Mouse (Mus musculus) urinary bladder, postnatal 14 days (tissue): ENCODE measurements at regions not wholly inside any gene's neighbourhood (a gene's known extent, or its start where the extent isn't known, plus 50 kb on each side); places are given as distances from the start of the nearest gene placed in this dataset.

Experiments
- DNase-seq: peaks from one replicate; pipeline ENCODE4 v3.0.0; 2021; ENCODE audit warnings: low spot score

GRCm38 (mm10) chr14:120102010-120102748, 59.9 kb upstream of the Oxgr1 start:
- DNase-seq = no peak

GRCm38 (mm10) chr14:120102749-120103142, 60.5 kb upstream of the Oxgr1 start:
- no peak for DNase-seq

GRCm38 (mm10) chr14:120109846-120110245, 67.6 kb upstream of the Oxgr1 start:
- DNase-seq = no peak

- DNase-seq = no peak
Measured at GRCm38 (mm10) chr14:120113316-120113715, 71.1 kb upstream of the Oxgr1 start.

GRCm38 (mm10) chr14:120118582-120118981, 76.3 kb upstream of the Oxgr1 start:
- no peak for DNase-seq

GRCm38 (mm10) chr14:120119094-120119501, 76.9 kb upstream of the Oxgr1 start:
- DNase-seq = no peak

GRCm38 (mm10) chr14:120119506-120119905, 77.3 kb upstream of the Oxgr1 start:
- DNase-seq = no peak

GRCm38 (mm10) chr14:120120261-120120660, 78.0 kb upstream of the Oxgr1 start:
- DNase-seq = no peak

- no peak for DNase-seq
Measured at GRCm38 (mm10) chr14:120125315-120125714, 83.1 kb upstream of the Oxgr1 start.

- DNase-seq = no peak
Measured at GRCm38 (mm10) chr14:120127481-120127880, 85.2 kb upstream of the Oxgr1 start.

GRCm38 (mm10) chr14:120134346-120135008, 92.2 kb upstream of the Oxgr1 start:
- no peak for DNase-seq

GRCm38 (mm10) chr14:120135198-120135597, 93.0 kb upstream of the Oxgr1 start:
- DNase-seq = no peak

- DNase-seq = no peak
Measured at GRCm38 (mm10) chr14:120136736-120137135, 94.5 kb upstream of the Oxgr1 start.

- peak; percentile 96 for DNase-seq
Measured at GRCm38 (mm10) chr14:120137680-120138136, 95.5 kb upstream of the Oxgr1 start.

GRCm38 (mm10) chr14:120138546-120138945, 96.3 kb upstream of the Oxgr1 start:
- no peak for DNase-seq

GRCm38 (mm10) chr14:120139256-120139655, 97.0 kb upstream of the Oxgr1 start:
- no peak for DNase-seq

GRCm38 (mm10) chr14:120139671-120140071, 97.4 kb upstream of the Oxgr1 start:
- no peak for DNase-seq

- DNase-seq = no peak
Measured at GRCm38 (mm10) chr14:120140211-120140610, 98.0 kb upstream of the Oxgr1 start.

GRCm38 (mm10) chr14:120140791-120141747, 98.8 kb upstream of the Oxgr1 start:
- DNase-seq = no peak

- no peak for DNase-seq
Measured at GRCm38 (mm10) chr14:120142281-120142680, 100.0 kb upstream of the Oxgr1 start.

GRCm38 (mm10) chr14:120144451-120144850, 102.2 kb upstream of the Oxgr1 start:
- DNase-seq = no peak

- DNase-seq = no peak
Measured at GRCm38 (mm10) chr14:120146312-120146711, 104.1 kb upstream of the Oxgr1 start.
